Mouse (Mus musculus) heart, adult 2 months (tissue): ENCODE results near the gene Cmss1.

Source experiments
- CTCF ChIP-seq: fragments of 200-600 bp; IDR thresholded peaks from 2 replicates; pipeline ENCODE4 v1.8.1; 2022; ENCODE audit warnings: antibody characterized with exemption, mild to moderate bottlenecking, moderate library complexity
- POLR2A ChIP-seq: fragments of 200-500 bp; IDR thresholded peaks from 2 replicates; pipeline ENCODE4 v1.6.1; 2011; ENCODE audit warnings: mild to moderate bottlenecking, low read depth, low read length, control low read depth; ENCODE audit not compliant: insufficient read depth

GRCm38 (mm10) chr16:57315026-57315425 is 291.6 kb downstream of the Cmss1 start:
- TF ChIP-seq POLR2A = no peak
- TF ChIP-seq CTCF = no peak
